Mouse (Mus musculus) limb, embryonic 13.5 days (tissue): ENCODE measurements around the gene Hoxc9. TPM values are rescaled to one million over a fixed set of nuclear protein-coding genes. Genes with fewer than 3 reads are reported as not detected.

Source experiments
- ATAC-seq: fragments of 200-750 bp; cut with Nextera tagmentation; 2 replicates; pipeline ENCODE4 v1.8.0; 2017; ENCODE audit warnings: low read depth, moderate number of reproducible peaks, moderate TSS enrichment; ENCODE audit not compliant: low FRiP score
- H3K27ac ChIP-seq: fragments of 300-500 bp; sonication (generic); 2 replicates; pipeline ENCODE4 v1.5.1; 2015; ENCODE audit warnings: inconsistent platforms, mild to moderate bottlenecking, moderate library complexity
- H3K27me3 ChIP-seq: fragments of 300-500 bp; sonication (generic); 2 replicates; pipeline ENCODE4 v1.6.1; 2015; ENCODE audit warnings: mild to moderate bottlenecking, inconsistent platforms
- H3K36me3 ChIP-seq: fragments of 300-500 bp; sonication (generic); 2 replicates; pipeline ENCODE4 v1.6.1; 2015; ENCODE audit warnings: inconsistent platforms, mild to moderate bottlenecking, moderate library complexity
- H3K4me1 ChIP-seq: fragments of 300-500 bp; sonication (generic); 2 replicates; pipeline ENCODE4 v1.6.1; 2015; ENCODE audit warnings: inconsistent platforms
- H3K4me2 ChIP-seq: fragments of 300-500 bp; sonication (generic); replicated peaks from 2 replicates; pipeline ENCODE4 v1.6.1; 2015; ENCODE audit warnings: inconsistent platforms, mild to moderate bottlenecking, moderate library complexity
- H3K4me3 ChIP-seq: fragments of 300-500 bp; sonication (generic); 2 replicates; pipeline ENCODE4 v1.5.1; 2015; ENCODE audit warnings: moderate library complexity, mild to moderate bottlenecking, inconsistent platforms
- H3K9ac ChIP-seq: fragments of 300-500 bp; sonication (generic); 2 replicates; pipeline ENCODE4 v1.6.1; 2015; ENCODE audit warnings: mild to moderate bottlenecking, inconsistent platforms
- H3K9me3 ChIP-seq: fragments of 300-500 bp; sonication (generic); 2 replicates; pipeline ENCODE4 v1.6.1; 2016; ENCODE audit warnings: inconsistent platforms
- WGBS: fragments of 180-500 bp; shearing (Covaris S2); methylation state at CpG from one replicate; pipeline ENCODE4 v1.1.7; 2015; 5-methylcytosine and 5-hydroxymethylcytosine counted together
- polyA plus RNA-seq: library from polyadenylated mRNA; unstranded; fragments of >200 nt; fragmentation: Nextera tagmentation; extraction: Ambion mirVana; gene quantifications from 2 replicates; pipeline ENCODE4 v1.2.1, GENCODE M21; 2015

The Hoxc9 gene
- polyA plus RNA-seq, 1 experiment from 2014 or later: 2.1 TPM

- H3K4me2 ChIP-seq: peak overlapping the region; percentile 41
- 12% methylated on average over 22 of the region's 22 CpGs for WGBS
- no peak for ATAC-seq
Measured at GRCm38 (mm10) chr15:102945185-102946077, 30.8 kb upstream of the Hoxc9 start.

GRCm38 (mm10) chr15:102947276-102947675 lies 29.0 kb upstream of the Hoxc9 start:
- Histone ChIP-seq H3K9me3 (no peaks in the 10 kb centered on the region), H3K9ac (no peak overlapping the region), H3K27ac (no peak overlapping the region; the same call in 1 of the 2 replicates), H3K4me1 (peaks cover 18% of the 10 kb centered on the region; the same call in 1 of the 2 replicates), H3K4me3 (peak overlapping the region; percentile 11), H3K36me3 (no peaks in the 10 kb centered on the region), H3K4me2 (peak overlapping the region; percentile 47), H3K27me3 (peaks cover 97% of the 10 kb centered on the region)
- WGBS: 6% methylated on average over 9 of the region's 9 CpGs
- ATAC-seq: no peak

More at GRCm38 (mm10) chr15:102945185-102946077, 30.8 kb upstream of the Hoxc9 start:
- peaks cover 97% of the 10 kb centered on the region for H3K27me3 ChIP-seq
- no peaks in the 10 kb centered on the region for H3K36me3 ChIP-seq
- H3K27ac ChIP-seq: no peak overlapping the region
- H3K4me1 ChIP-seq: peaks cover 8% of the 10 kb centered on the region; the same call in 1 of the 2 replicates
- H3K9me3 ChIP-seq: no peaks in the 10 kb centered on the region
- H3K4me3 ChIP-seq: peak overlapping the region; percentile 4
- no peak overlapping the region for H3K9ac ChIP-seq

GRCm38 (mm10) chr15:102948842-102949241 lies 27.4 kb upstream of the Hoxc9 start:
- no peak overlapping the region for H3K9ac ChIP-seq
- peak overlapping the region; percentile 47 for H3K4me2 ChIP-seq
- ATAC-seq: no peak
- 15% methylated on average over 2 of the region's 2 CpGs for WGBS
- no peak overlapping the region for H3K27ac ChIP-seq
- peak overlapping the region; percentile 22; the same call in 1 of the 2 replicates for H3K4me3 ChIP-seq
- H3K36me3 ChIP-seq: no peaks in the 10 kb centered on the region
- no peaks in the 10 kb centered on the region for H3K9me3 ChIP-seq
- peaks cover 98% of the 10 kb centered on the region for H3K27me3 ChIP-seq
- H3K4me1 ChIP-seq: peaks cover 14% of the 10 kb centered on the region; the same call in 1 of the 2 replicates

GRCm38 (mm10) chr15:102949696-102950095 lies 26.5 kb upstream of the Hoxc9 start:
- H3K9ac ChIP-seq: peak overlapping the region; percentile 40; the same call in 1 of the 2 replicates
- peaks cover 17% of the 10 kb centered on the region; the same call in 1 of the 2 replicates for H3K4me1 ChIP-seq
- peak overlapping the region; percentile 51 for H3K4me2 ChIP-seq
- peaks cover 99% of the 10 kb centered on the region for H3K27me3 ChIP-seq
- peak overlapping the region; percentile 22 for H3K4me3 ChIP-seq
- WGBS: 2% methylated on average over 20 of the region's 20 CpGs
- no peak for ATAC-seq
- no peaks in the 10 kb centered on the region for H3K9me3 ChIP-seq
- H3K36me3 ChIP-seq: no peaks in the 10 kb centered on the region
- H3K27ac ChIP-seq: peak overlapping the region; percentile 28; the same call in 1 of the 2 replicates

GRCm38 (mm10) chr15:102950877-102951276 lies 25.4 kb upstream of the Hoxc9 start:
- no peak overlapping the region for H3K27ac ChIP-seq
- H3K9ac ChIP-seq: no peak overlapping the region
- H3K9me3 ChIP-seq: no peaks in the 10 kb centered on the region
- peaks cover 99% of the 10 kb centered on the region for H3K27me3 ChIP-seq
- peaks cover 25% of the 10 kb centered on the region for H3K4me1 ChIP-seq
- ATAC-seq: no peak
- H3K4me2 ChIP-seq: peak overlapping the region; percentile 46
- H3K4me3 ChIP-seq: peak overlapping the region; percentile 28
- no peaks in the 10 kb centered on the region for H3K36me3 ChIP-seq
- 6% methylated on average over 2 of the region's 2 CpGs for WGBS

- no peak for ATAC-seq
- Histone ChIP-seq H3K4me2 (peak overlapping the region; percentile 61), H3K4me1 (peaks cover 41% of the 10 kb centered on the region), H3K9me3 (no peaks in the 10 kb centered on the region), H3K27me3 (peaks cover 99% of the 10 kb centered on the region), H3K36me3 (no peaks in the 10 kb centered on the region), H3K27ac (peak overlapping the region; percentile 39; the same call in 1 of the 2 replicates), H3K9ac (0 out of 2 replicates have a peak overlapping the region, but pooled peaks have one; percentile 80), H3K4me3 (peak overlapping the region; percentile 47)
- 5% methylated on average over 6 of the region's 6 CpGs for WGBS
Measured at GRCm38 (mm10) chr15:102953561-102953960, 22.7 kb upstream of the Hoxc9 start.

- Histone ChIP-seq H3K9ac (peak within 1 kb of the TSS; percentile 80), H3K9me3 (no peaks in the 10 kb centered on the region), H3K27ac (peak within 1 kb of the TSS; percentile 72; the same call in 1 of the 2 replicates), H3K4me2 (peak within 1 kb of the TSS; percentile 61), H3K4me3 (peak within 1 kb of the TSS; percentile 47), H3K27me3 (peaks cover 96% of the 10 kb centered on the region), H3K36me3 (no peaks in the 10 kb centered on the region), H3K4me1 (peaks cover 43% of the 10 kb centered on the region)
- ATAC-seq: no peak
- under 1% methylated on average over 57 of the region's 57 CpGs for WGBS
Measured at GRCm38 (mm10) chr15:102954192-102955006, 21.8 kb upstream of the Hoxc9 start, which contains the start of gene Hoxc11. Gene Hoxc11 (plus strand): TSS chr15:102954427.

GRCm38 (mm10) chr15:102955007-102955382 lies 21.2 kb upstream of the Hoxc9 start:
- Histone ChIP-seq H3K9me3 (no peaks in the 10 kb centered on the region), H3K27ac (peak overlapping the region; percentile 72; the same call in 1 of the 2 replicates), H3K4me3 (peak overlapping the region; percentile 47), H3K36me3 (no peaks in the 10 kb centered on the region), H3K9ac (peak overlapping the region; percentile 80), H3K4me1 (peaks cover 49% of the 10 kb centered on the region), H3K27me3 (peaks cover 96% of the 10 kb centered on the region), H3K4me2 (peak overlapping the region; percentile 61)
- WGBS: 0% methylated on average over 27 of the region's 28 CpGs
- ATAC-seq: no peak

- Histone ChIP-seq H3K36me3 (no peaks in the 10 kb centered on the region), H3K4me1 (peaks cover 48% of the 10 kb centered on the region), H3K4me3 (peak overlapping the region; percentile 47), H3K9ac (peak overlapping the region; percentile 80), H3K9me3 (no peaks in the 10 kb centered on the region), H3K27ac (peak overlapping the region; percentile 48; the same call in 1 of the 2 replicates), H3K4me2 (peak overlapping the region; percentile 61), H3K27me3 (peaks cover 97% of the 10 kb centered on the region)
- WGBS: under 1% methylated on average over 37 of the region's 40 CpGs
- no peak for ATAC-seq
Measured at GRCm38 (mm10) chr15:102955833-102956640, 20.2 kb upstream of the Hoxc9 start.

- Histone ChIP-seq H3K4me3 (peak overlapping the region; percentile 47), H3K36me3 (no peaks in the 10 kb centered on the region), H3K27me3 (peaks cover 96% of the 10 kb centered on the region), H3K27ac (no peak overlapping the region), H3K4me1 (peaks cover 47% of the 10 kb centered on the region), H3K9ac (peak overlapping the region; percentile 80), H3K4me2 (peak overlapping the region; percentile 61), H3K9me3 (no peaks in the 10 kb centered on the region)
- no peak for ATAC-seq
- WGBS: 2% methylated on average over 12 of the region's 12 CpGs
Measured at GRCm38 (mm10) chr15:102956906-102957305, 19.3 kb upstream of the Hoxc9 start.

GRCm38 (mm10) chr15:102959663-102960191 lies 16.5 kb upstream of the Hoxc9 start:
- WGBS: under 1% methylated on average over 13 of the region's 13 CpGs
- peak overlapping the region; percentile 58 for H3K4me2 ChIP-seq
- no peaks in the 10 kb centered on the region for H3K9me3 ChIP-seq
- H3K4me3 ChIP-seq: peak overlapping the region; percentile 29
- H3K36me3 ChIP-seq: no peaks in the 10 kb centered on the region
- H3K27me3 ChIP-seq: peaks cover 90% of the 10 kb centered on the region
- peak overlapping the region; percentile 73 for H3K27ac ChIP-seq
- peaks cover 38% of the 10 kb centered on the region for H3K4me1 ChIP-seq
- peak; percentile 73 for ATAC-seq
- peak overlapping the region; percentile 54 for H3K9ac ChIP-seq
